Mouse (Mus musculus): ENCODE measurements around the gene Braf. TPM values are rescaled to one million over a fixed set of nuclear protein-coding genes. Genes with fewer than 3 reads are reported as not detected.

The Braf gene
- polyA plus RNA-seq, 1 experiment = 71.3 TPM

- Histone ChIP-seq H3K36me3 (ENCODE audit: control insufficient read depth, insufficient read depth, low read length, poor library complexity, severe bottlenecking) (no peaks in the 10 kb centered on the region), H3K27ac (ENCODE audit: insufficient read depth, low read length) (0 out of 2 replicates have a peak within 1 kb of the TSS, but pooled peaks have one; percentile 24), H3K9ac (ENCODE audit: low read depth, poor library complexity, severe bottlenecking) (peak within 1 kb of the TSS; percentile 96), H3K9me3 (replicated peaks; ENCODE audit: control insufficient read depth, insufficient read depth, low read length, poor library complexity, severe bottlenecking) (no peaks in the 10 kb centered on the region), H3K4me1 (ENCODE audit: control insufficient read depth, insufficient read depth, low read length) (peaks cover 6% of the 10 kb centered on the region), H3K27me3 (ENCODE audit: control insufficient read depth, insufficient read depth, low read length, poor library complexity, severe bottlenecking) (no peaks in the 10 kb centered on the region), H3K4me3 (ENCODE audit: low read depth, low read length) (peak within 1 kb of the TSS; percentile 65)
- TF ChIP-seq EP300 (IDR thresholded peaks at IDR 0.05; ENCODE audit: insufficient read depth, low read depth, low read length) (no peak), CTCF (IDR thresholded peaks at IDR 0.05; ENCODE audit: low read depth, low read length) (no peak), POLR2A (IDR thresholded peaks at IDR 0.05; ENCODE audit: insufficient read depth, low read length) (no peak)
Observed at GRCm38 (mm10) chr6:39557723-39558261, 167.5 kb downstream of the Braf start, which contains the start of gene Dennd2a. Gene Dennd2a (minus strand): TSS chr6:39557867.

GRCm38 (mm10) chr6:39556900-39557659, 168.2 kb downstream of the Braf start:
- Histone ChIP-seq H3K4me3 (ENCODE audit: low read depth, low read length) (peak overlapping the region; percentile 65), H3K9me3 (replicated peaks; ENCODE audit: control insufficient read depth, insufficient read depth, low read length, poor library complexity, severe bottlenecking) (no peaks in the 10 kb centered on the region), H3K36me3 (ENCODE audit: control insufficient read depth, insufficient read depth, low read length, poor library complexity, severe bottlenecking) (no peaks in the 10 kb centered on the region), H3K4me1 (ENCODE audit: control insufficient read depth, insufficient read depth, low read length) (peaks cover 6% of the 10 kb centered on the region), H3K27me3 (ENCODE audit: control insufficient read depth, insufficient read depth, low read length, poor library complexity, severe bottlenecking) (no peaks in the 10 kb centered on the region), H3K9ac (ENCODE audit: low read depth, poor library complexity, severe bottlenecking) (peak overlapping the region; percentile 96), H3K27ac (ENCODE audit: insufficient read depth, low read length) (no peak overlapping the region)
- no peak for TF ChIP-seq EP300 (IDR thresholded peaks at IDR 0.05; ENCODE audit: insufficient read depth, low read depth, low read length)
- TF ChIP-seq CTCF (IDR thresholded peaks at IDR 0.05; ENCODE audit: low read depth, low read length) = no peak
- no peak for TF ChIP-seq POLR2A (IDR thresholded peaks at IDR 0.05; ENCODE audit: insufficient read depth, low read length)

- Histone ChIP-seq H3K36me3 (ENCODE audit: control insufficient read depth, insufficient read depth, low read length, poor library complexity, severe bottlenecking) (no peaks in the 10 kb centered on the region), H3K4me1 (ENCODE audit: control insufficient read depth, insufficient read depth, low read length) (peaks cover 8% of the 10 kb centered on the region), H3K4me3 (ENCODE audit: low read depth, low read length) (no peak overlapping the region), H3K27me3 (ENCODE audit: control insufficient read depth, insufficient read depth, low read length, poor library complexity, severe bottlenecking) (no peaks in the 10 kb centered on the region), H3K9me3 (replicated peaks; ENCODE audit: control insufficient read depth, insufficient read depth, low read length, poor library complexity, severe bottlenecking) (no peaks in the 10 kb centered on the region), H3K9ac (ENCODE audit: low read depth, poor library complexity, severe bottlenecking) (no peak overlapping the region), H3K27ac (ENCODE audit: insufficient read depth, low read length) (no peak overlapping the region)
- TF ChIP-seq EP300 (IDR thresholded peaks at IDR 0.05; ENCODE audit: insufficient read depth, low read depth, low read length) (0 out of 2 replicates have a peak, but pooled peaks have one; percentile 13), CTCF (IDR thresholded peaks at IDR 0.05; ENCODE audit: low read depth, low read length) (no peak)
Observed at GRCm38 (mm10) chr6:39555648-39555945, 169.7 kb downstream of the Braf start.

- H3K4me3 ChIP-seq (ENCODE audit: low read depth, low read length) = no peak overlapping the region
- H3K27ac ChIP-seq (ENCODE audit: insufficient read depth, low read length) = no peak overlapping the region
- H3K27me3 ChIP-seq (ENCODE audit: control insufficient read depth, insufficient read depth, low read length, poor library complexity, severe bottlenecking) = no peaks in the 10 kb centered on the region
- TF ChIP-seq EP300 (IDR thresholded peaks at IDR 0.05; ENCODE audit: insufficient read depth, low read depth, low read length) (no peak), CTCF (IDR thresholded peaks at IDR 0.05; ENCODE audit: low read depth, low read length) (no peak), POLR2A (IDR thresholded peaks at IDR 0.05; ENCODE audit: insufficient read depth, low read length) (no peak)
- H3K4me1 ChIP-seq (ENCODE audit: control insufficient read depth, insufficient read depth, low read length) = peaks cover 8% of the 10 kb centered on the region
- no peak overlapping the region for H3K9ac ChIP-seq (ENCODE audit: low read depth, poor library complexity, severe bottlenecking)
- H3K9me3 ChIP-seq (replicated peaks; ENCODE audit: control insufficient read depth, insufficient read depth, low read length, poor library complexity, severe bottlenecking) = no peaks in the 10 kb centered on the region
- H3K36me3 ChIP-seq (ENCODE audit: control insufficient read depth, insufficient read depth, low read length, poor library complexity, severe bottlenecking) = no peaks in the 10 kb centered on the region
Observed at GRCm38 (mm10) chr6:39554888-39555647, 170.2 kb downstream of the Braf start.

Other genes with a start within 250 kb of the Braf start
- 27.5 and 29.8 TPM in 2 replicates for gene Dennd2a, start 167.6 kb downstream of the Braf start, polyA plus RNA-seq (2011; ENCODE audit: insufficient read depth, insufficient read length, low read depth, missing spikeins)
- 5.5 and 11.6 TPM in 2 replicates for gene Adck2, start 151.6 kb downstream of the Braf start, polyA plus RNA-seq (2011; ENCODE audit: insufficient read depth, insufficient read length, low read depth, missing spikeins)
- gene Gm42420, start 139.7 kb downstream of the Braf start, polyA plus RNA-seq (2011; ENCODE audit: insufficient read depth, insufficient read length, low read depth, missing spikeins) = not detected in 2 replicates
- gene Ndufb2, start 132.9 kb downstream of the Braf start, polyA plus RNA-seq (2011; ENCODE audit: insufficient read depth, insufficient read length, low read depth, missing spikeins) = 103 and 112 TPM in 2 replicates
- 100 and 108 TPM in 2 replicates for gene Mrps33, start 85.5 kb upstream of the Braf start, polyA plus RNA-seq (2011; ENCODE audit: insufficient read depth, insufficient read length, low read depth, missing spikeins)
- 0.34 and 0.41 TPM in 2 replicates for gene Tmem178b, start 147.8 kb upstream of the Braf start, polyA plus RNA-seq (2011; ENCODE audit: insufficient read depth, insufficient read length, low read depth, missing spikeins)

All from ES-Bruce4 (cell line).